Mouse (Mus musculus): ENCODE measurements at regions not wholly inside any gene's neighbourhood (a gene's known extent, or its start where the extent isn't known, plus 50 kb on each side); places are given as distances from the start of the nearest gene placed in this dataset.

GRCm38 (mm10) chr15:27129697-27130096 lies 234.3 kb upstream of the Fbxl7 start:
- no peak for TF ChIP-seq CTCF (IDR thresholded peaks at IDR 0.05; ENCODE audit: low read depth)
- no peak for TF ChIP-seq EP300 (IDR thresholded peaks at IDR 0.05; ENCODE audit: low read depth)

Data from heart, postnatal 0 days (tissue).